Mouse (Mus musculus) testis, adult 2 months (tissue): ENCODE measurements around the gene Mepce.
A peak's percentile ranks its signal among the peaks of the same experiment; 100 is the strongest.

Experiments
- CTCF ChIP-seq: fragments of 200-500 bp; IDR thresholded peaks from 2 replicates; pipeline ENCODE4 v1.5.1; 2012; ENCODE audit warnings: low read depth, mild to moderate bottlenecking, inconsistent platforms, low read length, moderate library complexity; ENCODE audit not compliant: control insufficient read depth, insufficient read depth, insufficient replicate concordance
- POLR2A ChIP-seq: fragments of 200-500 bp; IDR thresholded peaks from 2 replicates; pipeline ENCODE4 v1.6.1; 2012; ENCODE audit warnings: low read depth, mild to moderate bottlenecking, inconsistent platforms, low read length, moderate library complexity; ENCODE audit not compliant: control insufficient read depth

DNA sequence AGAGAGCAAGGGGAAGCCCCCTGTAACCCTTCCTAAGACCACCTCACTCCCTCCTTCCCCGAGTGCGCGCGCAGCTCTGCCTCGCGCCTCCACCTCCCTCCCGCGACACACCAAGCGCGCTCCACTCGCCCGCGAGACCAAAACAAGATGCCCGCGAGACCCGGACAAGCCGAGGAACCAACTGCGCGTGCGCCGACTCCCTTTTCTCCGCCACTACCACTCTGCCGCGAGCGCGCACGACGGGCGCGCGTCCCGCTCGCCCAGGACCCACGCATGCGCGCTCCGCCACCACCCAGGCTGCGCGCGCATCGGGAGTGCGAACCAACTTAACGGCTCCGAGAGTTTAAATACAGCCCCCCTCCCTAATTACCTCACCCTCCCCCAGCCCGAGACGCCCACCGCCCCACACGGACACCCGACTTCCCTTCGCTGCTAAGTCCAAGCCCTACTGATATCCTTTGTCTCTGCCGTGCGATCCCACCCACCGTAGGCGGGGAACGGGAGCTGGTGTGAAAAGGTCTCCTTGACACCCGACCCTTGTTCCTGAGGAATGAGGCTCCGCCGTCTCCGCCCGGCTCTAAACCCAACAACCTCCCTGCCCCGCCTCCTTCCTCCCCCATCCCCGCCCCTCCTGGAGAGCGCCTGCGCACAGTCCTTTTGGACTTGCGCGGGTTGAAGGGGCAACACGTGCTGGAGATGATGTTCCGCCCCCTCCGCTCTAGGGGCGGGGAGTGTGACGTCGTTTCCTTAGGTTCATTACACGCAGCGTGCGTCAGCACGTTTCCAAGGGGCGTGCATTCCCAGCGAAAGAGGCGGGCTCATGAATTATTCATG is 1.1 kb downstream of the Mepce start:
- TF ChIP-seq CTCF, result no peak; the same call in 1 of the 2 replicates
- peak; percentile 98 for TF ChIP-seq POLR2A
